Mouse (Mus musculus) neural tube, embryonic 10.5 days (tissue): ENCODE results near the gene Jchain.

Experiments used
- DNase-seq: peaks from one replicate; pipeline ENCODE4 v3.0.0-alpha.2; 2017; ENCODE audit warnings: low spot score; ENCODE audit errors: extremely low spot score

Jchain gene

GRCm38 (mm10) chr5:88530908-88531307 lies 3.2 kb upstream of the Jchain start:
- DNase-seq, result no peak

- DNase-seq, result no peak
These were observed 8.5 kb downstream of the Jchain start for GRCm38 (mm10) chr5:88519232-88519631.

- DNase-seq, result no peak
These were observed 18.7 kb downstream of the Jchain start for GRCm38 (mm10) chr5:88508990-88509389.

- no peak for DNase-seq
These were observed 19.1 kb downstream of the Jchain start for GRCm38 (mm10) chr5:88508555-88508954.

- no peak for DNase-seq
These were observed 27.9 kb downstream of the Jchain start for GRCm38 (mm10) chr5:88499781-88500180.

GRCm38 (mm10) chr5:88491111-88491510 lies 36.6 kb downstream of the Jchain start:
- no peak for DNase-seq

GRCm38 (mm10) chr5:88489004-88489403 lies 38.7 kb downstream of the Jchain start:
- no peak for DNase-seq

- no peak for DNase-seq
These were observed 40.0 kb downstream of the Jchain start, which contains the start of gene Enam for GRCm38 (mm10) chr5:88487675-88488074. TSS of gene Enam (plus strand) at chr5:88487975.
